In the genomic region with DNA sequence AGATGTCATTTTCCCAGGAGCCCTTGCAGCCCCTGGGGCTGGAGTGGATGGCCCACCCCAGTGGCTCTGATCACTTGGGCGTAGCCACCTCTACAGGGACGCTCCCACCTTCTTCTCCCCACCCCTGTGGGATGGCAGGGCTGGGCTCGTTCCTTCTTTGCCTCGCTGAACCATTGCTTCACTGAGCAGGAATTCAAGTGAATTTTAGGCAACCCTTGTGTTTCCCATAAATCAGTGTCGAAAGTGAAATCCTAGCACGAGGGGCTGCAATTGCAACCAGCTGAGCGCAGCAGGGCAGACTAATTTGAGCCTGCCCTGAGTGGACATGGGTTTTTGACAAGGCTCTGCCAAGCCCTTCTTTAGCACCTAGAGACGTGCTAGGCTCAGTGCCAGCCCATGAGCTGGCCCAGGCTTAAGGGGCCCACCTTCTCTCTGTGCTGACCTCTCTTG, we compare ENCODE assay signal across 8 mouse cellular contexts. TPM values are rescaled to one million over a fixed set of nuclear protein-coding genes. Genes with fewer than 3 reads are reported as not detected.
A peak's percentile ranks its signal among the peaks of the same experiment; 100 is the strongest.
DNase-seq lines count a peak whose midpoint lies in the region; ATAC-seq and TF ChIP-seq lines count a peak whose summit lies in the region.

No protein-coding gene starts in this region.

- H3K4me2 ChIP-seq in hindbrain, embryonic 12.5 days (replicated peaks) = no peak overlapping the region
- no peak overlapping the region for H3K4me2 ChIP-seq in hindbrain, embryonic 11.5 days (replicated peaks; ENCODE audit: low read depth, low read length)
- no peak overlapping the region for H3K4me2 ChIP-seq in heart, embryonic 14.5 days (ENCODE audit: low read length)

- DNase-seq in hindbrain, embryonic 11.5 days (ENCODE audit: low spot score) = no peak
- DNase-seq in embryo, embryonic 10.5 days (ENCODE audit: low spot score) = peak; percentile 59
- peak; percentile 27 for DNase-seq in lung, postnatal 14 days
- no peak for DNase-seq in right cerebral cortex, postnatal 10 days (ENCODE audit: low spot score in 2 of 2)
- DNase-seq in frontal cortex, postnatal 25 days (ENCODE audit: low spot score in 2 of 2) = no peak
- DNase-seq in thymus, adult 2 months = no peak

- TF ChIP-seq CTCF in thymus, adult 2 months (IDR thresholded peaks at IDR 0.05; ENCODE audit: borderline replicate concordance, control insufficient read depth, extremely low read depth, insufficient read depth, low read length, poor library complexity) = no peak

- peak overlapping the region; percentile 5; the same call in 1 of the 2 replicates for H3K27ac ChIP-seq in hindbrain, embryonic 12.5 days
- no peak overlapping the region for H3K27ac ChIP-seq in hindbrain, embryonic 11.5 days (ENCODE audit: low read depth, low read length)
- peak overlapping the region; percentile 77 to 83 for H3K27ac ChIP-seq in heart, embryonic 14.5 days (replicated peaks in 1 of 2; ENCODE audit: control insufficient read depth in 1 of 2, insufficient read depth in 1 of 2, low read depth in 2 of 2, low read length in 2 of 2)
- no peak overlapping the region for H3K27ac ChIP-seq in thymus, adult 2 months (ENCODE audit: control insufficient read depth, insufficient read depth, low read length)

- no peaks in the 10 kb centered on the region for H3K36me3 ChIP-seq in hindbrain, embryonic 12.5 days
- H3K36me3 ChIP-seq in hindbrain, embryonic 11.5 days (ENCODE audit: control insufficient read depth, insufficient read depth, low read length) = no peaks in the 10 kb centered on the region
- no peaks in the 10 kb centered on the region for H3K36me3 ChIP-seq in heart, embryonic 14.5 days (ENCODE audit: control insufficient read depth, insufficient read depth, low read length)
- H3K36me3 ChIP-seq in thymus, adult 2 months (ENCODE audit: control insufficient read depth, insufficient read depth, low read length) = no peaks in the 10 kb centered on the region

- H3K9ac ChIP-seq in hindbrain, embryonic 12.5 days = no peak overlapping the region
- H3K9ac ChIP-seq in hindbrain, embryonic 11.5 days (ENCODE audit: low read depth, low read length) = no peak overlapping the region
- no peak overlapping the region for H3K9ac ChIP-seq in heart, embryonic 14.5 days (ENCODE audit: low read length)

- no peaks in the 10 kb centered on the region for H3K27me3 ChIP-seq in hindbrain, embryonic 12.5 days
- H3K27me3 ChIP-seq in hindbrain, embryonic 11.5 days (ENCODE audit: control insufficient read depth, insufficient read depth, low read length) = no peaks in the 10 kb centered on the region
- H3K27me3 ChIP-seq in heart, embryonic 14.5 days (ENCODE audit: control insufficient read depth, insufficient read depth, low read length) = no peaks in the 10 kb centered on the region
- no peaks in the 10 kb centered on the region for H3K27me3 ChIP-seq in thymus, adult 2 months (ENCODE audit: control insufficient read depth, insufficient read depth, low read length)

- ATAC-seq in hindbrain, embryonic 12.5 days (ENCODE audit: low FRiP score) = no peak
- ATAC-seq in hindbrain, embryonic 11.5 days (ENCODE audit: low FRiP score) = no peak
- peak; percentile 78 for ATAC-seq in heart, embryonic 14.5 days (ENCODE audit: insufficient number of reproducible peaks, insufficient read depth, low FRiP score, low read depth)

- no peak overlapping the region for H3K4me3 ChIP-seq in hindbrain, embryonic 12.5 days
- no peak overlapping the region for H3K4me3 ChIP-seq in hindbrain, embryonic 11.5 days (ENCODE audit: low read depth, low read length)
- H3K4me3 ChIP-seq in heart, embryonic 14.5 days (ENCODE audit: control insufficient read depth in 1 of 2, insufficient read depth in 1 of 2, low read depth in 1 of 2, low read length in 2 of 2) = no peak overlapping the region
- H3K4me3 ChIP-seq in thymus, adult 2 months (ENCODE audit: control insufficient read depth, insufficient read depth, low read length) = no peak overlapping the region

- TF ChIP-seq POLR2A in thymus, adult 2 months (IDR thresholded peaks at IDR 0.05; ENCODE audit: control insufficient read depth, extremely low read depth, insufficient read depth, low read length, poor library complexity) = no peak

- WGBS in hindbrain, embryonic 12.5 days = 43% methylated on average over 8 of the region's 8 CpGs
- WGBS in hindbrain, embryonic 11.5 days = 55% methylated on average over 8 of the region's 8 CpGs
- 45% methylated on average over 8 of the region's 8 CpGs for WGBS in heart, embryonic 14.5 days
- 83% methylated on average over 8 of the region's 8 CpGs for WGBS in thymus, adult 2 months

- H3K4me1 ChIP-seq in hindbrain, embryonic 12.5 days = peaks cover 11% of the 10 kb centered on the region; the same call in 1 of the 2 replicates
- H3K4me1 ChIP-seq in hindbrain, embryonic 11.5 days (replicated peaks; ENCODE audit: control insufficient read depth, insufficient read depth, low read length) = no peaks in the 10 kb centered on the region
- H3K4me1 ChIP-seq in heart, embryonic 14.5 days (ENCODE audit: control insufficient read depth in 2 of 2, insufficient read depth in 2 of 2, low read length in 2 of 2) = peaks cover 18 to 20% of the 10 kb centered on the region in 2 experiments
- H3K4me1 ChIP-seq in thymus, adult 2 months (replicated peaks; ENCODE audit: control insufficient read depth, insufficient read depth, low read length) = no peaks in the 10 kb centered on the region

- no peaks in the 10 kb centered on the region for H3K9me3 ChIP-seq in hindbrain, embryonic 12.5 days (replicated peaks)
- no peaks in the 10 kb centered on the region for H3K9me3 ChIP-seq in hindbrain, embryonic 11.5 days (ENCODE audit: control insufficient read depth, low read length)
- no peaks in the 10 kb centered on the region for H3K9me3 ChIP-seq in heart, embryonic 14.5 days (ENCODE audit: control insufficient read depth, low read length)

RNA-seq across cellular contexts. Expression of gene Haao, which starts 47.6 kb away (rescaled TPM):
- polyA plus RNA-seq in hindbrain, embryonic 12.5 days (2016; fragmentation: Nextera tagmentation; extraction: Ambion mirVana) = 0.30 TPM in 1 of 2 replicates, not detected in the other
- polyA plus RNA-seq in hindbrain, embryonic 11.5 days (2014; fragmentation: Nextera tagmentation; extraction: Ambion mirVana) = 0.18 TPM in 1 of 2 replicates, not detected in the other
- not detected in 2 replicates for polyA plus RNA-seq in heart, embryonic 14.5 days (2014; fragmentation: Nextera tagmentation; extraction: Ambion mirVana)
- polyA plus RNA-seq in thymus, adult 2 months (2012; rRNA removed) = 10.4 and 11.4 TPM in 2 replicates

Comparison
In these comparisons a context has a peak if more than half of its experiments do, and no peak if none do; other contexts are left out.
1. H3K27ac ChIP-seq: peak in hindbrain, embryonic 12.5 days (single experiment) and heart, embryonic 14.5 days (2 of 2); none in hindbrain, embryonic 11.5 days (single experiment) and thymus, adult 2 months (single experiment).
2. DNase-seq: peak in embryo, embryonic 10.5 days (single experiment) and lung, postnatal 14 days (single experiment); none in hindbrain, embryonic 11.5 days (single experiment), right cerebral cortex, postnatal 10 days (0 of 2), frontal cortex, postnatal 25 days (0 of 2) and thymus, adult 2 months (single experiment).